Mouse (Mus musculus): Measurements from ENCODE around the gene Ahdc1.

Ahdc1 gene

GRCm38 (mm10) chr4:133127079-133127478 lies 116.0 kb downstream of the Ahdc1 start:
- DNase-seq (ENCODE audit: low spot score), result no peak
